Comparison of ENCODE assay signal across 24 mouse cellular contexts in genomic region chr5:8813872-8814271, GRCm38 (mm10). TPM values are rescaled to one million over a fixed set of nuclear protein-coding genes. Genes with fewer than 3 reads are reported as not detected.
DNase-seq lines count a peak whose midpoint lies in the region; ATAC-seq and TF ChIP-seq lines count a peak whose summit lies in the region.
"Had no signal": no experiment of that assay in that cellular context is flagged by ENCODE, and none has a peak within 500 bp of the region (broad histone marks: within the 10 kb centered on the region; RNA-seq: fewer than 3 reads in every experiment).

No protein-coding gene starts in this region.

- H3K4me1 ChIP-seq in intestine, embryonic 14.5 days (replicated peaks; ENCODE audit: control insufficient read depth, insufficient read depth, low read length), result no peaks in the 10 kb centered on the region
- no peaks in the 10 kb centered on the region for H3K4me1 ChIP-seq in intestine, postnatal 0 days (replicated peaks; ENCODE audit: control insufficient read depth, insufficient read depth, low read length)
- H3K4me1 ChIP-seq in liver, adult 2 months (ENCODE audit: control insufficient read depth, insufficient read depth, low read length), result no peaks in the 10 kb centered on the region; the same call in 1 of the 2 replicates
- H3K4me1 ChIP-seq in CH12.LX (ENCODE audit: control insufficient read depth in 1 of 2, insufficient read depth in 2 of 2), result peaks cover 0 to 21% of the 10 kb centered on the region in 2 experiments; a peak in 2 of 4 replicates
- no peaks in the 10 kb centered on the region for H3K4me1 ChIP-seq in forebrain, embryonic 11.5 days (replicated peaks; ENCODE audit: control insufficient read depth, insufficient read depth, low read length)
- H3K4me1 ChIP-seq: embryonic facial prominence, embryonic 10.5 days; embryonic facial prominence, embryonic 12.5 days; forebrain, embryonic 12.5 days had no signal

- peak; percentile 71; the same call in 1 of the 2 replicates for ATAC-seq in intestine, embryonic 14.5 days (replicated peaks; ENCODE audit: low FRiP score, low TSS enrichment, low read depth)
- no peak for ATAC-seq in intestine, postnatal 0 days
- ATAC-seq in Patski, result peak; percentile 81
- ATAC-seq in forebrain, embryonic 11.5 days (replicated peaks; ENCODE audit: low FRiP score), result no peak
- ATAC-seq: CD4-positive, CD25-positive, alpha-beta regulatory T cell, adult 4 months; forebrain, embryonic 14.5 days; forebrain, embryonic 16.5 days had no signal

- no peak overlapping the region for H3K4me3 ChIP-seq in intestine, embryonic 14.5 days (ENCODE audit: low read depth, low read length)
- H3K4me3 ChIP-seq in intestine, postnatal 0 days (ENCODE audit: low read depth, low read length), result no peak overlapping the region
- H3K4me3 ChIP-seq in liver, adult 2 months (ENCODE audit: insufficient read depth, low read depth, low read length), result no peak overlapping the region
- H3K4me3 ChIP-seq in CH12.LX (replicated peaks in 1 of 3; ENCODE audit: low read depth in 2 of 3, low read length in 2 of 3, poor library complexity in 1 of 3), result no peak overlapping the region
- H3K4me3 ChIP-seq in forebrain, embryonic 11.5 days (ENCODE audit: low read depth, low read length), result no peak overlapping the region
- H3K4me3 ChIP-seq: embryonic facial prominence, embryonic 10.5 days; embryonic facial prominence, embryonic 12.5 days; forebrain, embryonic 12.5 days had no signal

- H3K27ac ChIP-seq in intestine, embryonic 14.5 days (ENCODE audit: low read depth), result no peak overlapping the region
- H3K27ac ChIP-seq in intestine, postnatal 0 days (ENCODE audit: low read depth, low read length), result no peak overlapping the region
- H3K27ac ChIP-seq in liver, adult 2 months (replicated peaks; ENCODE audit: insufficient read depth, low read depth, low read length), result no peak overlapping the region
- H3K27ac ChIP-seq in CH12.LX (ENCODE audit: insufficient read depth, low read depth), result no peak overlapping the region
- H3K27ac ChIP-seq in forebrain, embryonic 11.5 days (ENCODE audit: low read depth, low read length), result no peak overlapping the region
- H3K27ac ChIP-seq: embryonic facial prominence, embryonic 10.5 days; embryonic facial prominence, embryonic 12.5 days; forebrain, embryonic 12.5 days had no signal

- TF ChIP-seq CTCF in intestine, postnatal 0 days (IDR thresholded peaks at IDR 0.05; ENCODE audit: low read depth), result no peak
- TF ChIP-seq CTCF in liver, adult 2 months (IDR thresholded peaks at IDR 0.05; ENCODE audit: low read depth, low read length), result no peak
- TF ChIP-seq CTCF in CH12.LX (conservative IDR thresholded peaks at IDR 0.05 in 1 of 2, IDR thresholded peaks at IDR 0.05 in 1 of 2; ENCODE audit: low read depth in 2 of 2, low read length in 2 of 2) (no peak), Patski (IDR thresholded peaks at IDR 0.05) (no peak)

- no peaks in the 10 kb centered on the region for H3K79me2 ChIP-seq in liver, adult 2 months (ENCODE audit: control insufficient read depth, insufficient read depth, low read length)
- no peaks in the 10 kb centered on the region for H3K79me2 ChIP-seq in CH12.LX (replicated peaks; ENCODE audit: control insufficient read depth, extremely low read depth, insufficient read depth, poor library complexity, severe bottlenecking)

- dilution Hi-C loops in CH12.LX (cut with MboI; ENCODE audit: extremely low pct_ligation_motif_present, extremely low pct_unique_long_range_greater_than_20kb, low sequenced_read_pairs), result no loop called here

- CTCF ChIA-PET in Patski (lab: Charles Lee), result no interaction called here

- H3K36me3 ChIP-seq in intestine, embryonic 14.5 days (ENCODE audit: control insufficient read depth, insufficient read depth, low read length), result no peaks in the 10 kb centered on the region
- H3K36me3 ChIP-seq in intestine, postnatal 0 days (ENCODE audit: control insufficient read depth, insufficient read depth), result no peaks in the 10 kb centered on the region
- H3K36me3 ChIP-seq in liver, adult 2 months (ENCODE audit: control insufficient read depth, insufficient read depth, low read length), result no peaks in the 10 kb centered on the region
- H3K36me3 ChIP-seq in CH12.LX (replicated peaks in 1 of 2; ENCODE audit: control insufficient read depth in 1 of 2, insufficient read depth in 1 of 2, low read length in 1 of 2), result no peaks in the 10 kb centered on the region
- H3K36me3 ChIP-seq in forebrain, embryonic 11.5 days (ENCODE audit: control insufficient read depth, insufficient read depth, low read length), result no peaks in the 10 kb centered on the region
- H3K36me3 ChIP-seq: embryonic facial prominence, embryonic 10.5 days; embryonic facial prominence, embryonic 12.5 days; forebrain, embryonic 12.5 days had no signal

- in situ Hi-C loops in CH12.LX (cut with MboI; ENCODE audit: low pct_ligation_motif_present, low pct_unique_long_range_greater_than_20kb, low sequenced_read_pairs), result no loop called here
- in situ Hi-C loops in Patski (cut with MboI; ENCODE audit: low pct_unique_long_range_greater_than_20kb), result no loop called here

- no peak for TF ChIP-seq RAD21 in CH12.LX (IDR thresholded peaks at IDR 0.05; ENCODE audit: low read depth, low read length)

- no peaks in the 10 kb centered on the region for H3K27me3 ChIP-seq in intestine, embryonic 14.5 days (replicated peaks; ENCODE audit: control insufficient read depth, insufficient read depth, low read length)
- H3K27me3 ChIP-seq in intestine, postnatal 0 days (replicated peaks; ENCODE audit: control insufficient read depth, insufficient read depth, low read length), result no peaks in the 10 kb centered on the region
- no peaks in the 10 kb centered on the region for H3K27me3 ChIP-seq in liver, adult 2 months (ENCODE audit: control insufficient read depth, insufficient read depth, low read length)
- H3K27me3 ChIP-seq in CH12.LX (replicated peaks) (no peaks in the 10 kb centered on the region), Patski (no peaks in the 10 kb centered on the region)
- H3K27me3 ChIP-seq in forebrain, embryonic 11.5 days (ENCODE audit: control insufficient read depth, insufficient read depth, low read length), result no peaks in the 10 kb centered on the region
- H3K27me3 ChIP-seq: embryonic facial prominence, embryonic 12.5 days; forebrain, embryonic 12.5 days had no signal

- 82% methylated on average over 1 of the region's 1 CpGs for WGBS in intestine, embryonic 14.5 days
- 70% methylated on average over 1 of the region's 1 CpGs for WGBS in intestine, postnatal 0 days
- 74% methylated on average over 1 of the region's 1 CpGs for WGBS in liver, adult 2 months
- WGBS in forebrain, embryonic 11.5 days, result 86% methylated on average over 1 of the region's 1 CpGs

- H3K4me2 ChIP-seq in intestine, embryonic 14.5 days (ENCODE audit: low read length), result no peak overlapping the region
- no peak overlapping the region for H3K4me2 ChIP-seq in intestine, postnatal 0 days (replicated peaks; ENCODE audit: low read depth)
- no peak overlapping the region for H3K4me2 ChIP-seq in CH12.LX (ENCODE audit: insufficient read depth, low read depth, poor library complexity, severe bottlenecking)
- no peak overlapping the region for H3K4me2 ChIP-seq in forebrain, embryonic 11.5 days (ENCODE audit: low read depth, low read length, severe bottlenecking)
- H3K4me2 ChIP-seq: embryonic facial prominence, embryonic 12.5 days; forebrain, embryonic 12.5 days had no signal

- TF ChIP-seq EP300 in CH12.LX (IDR thresholded peaks at IDR 0.05; ENCODE audit: low read length), result no peak

- no peak overlapping the region for H3K9ac ChIP-seq in intestine, embryonic 14.5 days (ENCODE audit: low read length)
- no peak overlapping the region for H3K9ac ChIP-seq in intestine, postnatal 0 days (ENCODE audit: low read depth, low read length)
- no peak overlapping the region for H3K9ac ChIP-seq in liver, adult 2 months (ENCODE audit: low read depth, low read length)
- H3K9ac ChIP-seq in CH12.LX (ENCODE audit: insufficient read depth, low read depth), result no peak overlapping the region
- no peak overlapping the region for H3K9ac ChIP-seq in forebrain, embryonic 11.5 days (ENCODE audit: low read length)
- H3K9ac ChIP-seq: embryonic facial prominence, embryonic 12.5 days; forebrain, embryonic 12.5 days had no signal

- POLR2A ChIA-PET in Patski (lab: Charles Lee), result no interaction called here

- H3K9me3 ChIP-seq in intestine, embryonic 14.5 days (ENCODE audit: control insufficient read depth, low read length), result no peaks in the 10 kb centered on the region
- H3K9me3 ChIP-seq in intestine, postnatal 0 days (ENCODE audit: control insufficient read depth), result no peaks in the 10 kb centered on the region
- H3K9me3 ChIP-seq in CH12.LX (replicated peaks; ENCODE audit: low read length), result no peaks in the 10 kb centered on the region
- H3K9me3 ChIP-seq in forebrain, embryonic 11.5 days (ENCODE audit: control insufficient read depth, low read length), result no peaks in the 10 kb centered on the region
- H3K9me3 ChIP-seq: embryonic facial prominence, embryonic 10.5 days; embryonic facial prominence, embryonic 12.5 days; forebrain, embryonic 12.5 days had no signal

- DNase-seq in intestine, embryonic 14.5 days (ENCODE audit: low spot score), result no peak
- peak; percentile 13 for DNase-seq in liver, adult 2 months (ENCODE audit: extremely low read depth, low read depth, low spot score)
- DNase-seq in liver, result no peak
- DNase-seq in CH12.LX (ENCODE audit: extremely low read depth), result peak; percentile 14
- DNase-seq in Patski (ENCODE audit: low read depth, low spot score), result no peak
- DNase-seq in forebrain, embryonic 11.5 days (ENCODE audit: low spot score), result no peak
- no peak for DNase-seq in kidney, postnatal 14 days
- DNase-seq: adrenal gland, adult 2 months; adrenal gland, postnatal 10 days; adrenal gland, postnatal 25 days; B cell, adult 2 months; cerebellum, adult 11 months; cerebellum, adult 18-20 months; cerebellum, adult 8-10 months; cerebellum, postnatal 10 days; cerebellum, postnatal 25 days had no signal

- no peak for TF ChIP-seq POLR2A in liver, adult 2 months (IDR thresholded peaks at IDR 0.05; ENCODE audit: extremely low read depth, insufficient read depth, low read length)
- no peak for TF ChIP-seq POLR2A in CH12.LX (IDR thresholded peaks at IDR 0.05; ENCODE audit: low read depth, low read length)

TF ChIP-seq in CH12.LX, 34 proteins besides CTCF, POLR2A, EP300 and RAD21:
- TF ChIP-seq RCOR1 (conservative IDR thresholded peaks at IDR 0.05; ENCODE audit: low read depth, low read length) (no peak), PAX5 (IDR thresholded peaks at IDR 0.05; ENCODE audit: low read length) (no peak), TBP (conservative IDR thresholded peaks at IDR 0.05; ENCODE audit: low read depth, low read length) (no peak), ELF1 (IDR thresholded peaks at IDR 0.05; ENCODE audit: low read depth, low read length) (no peak)

RNA-seq across cellular contexts. Expression of gene Abcb1b, which starts 15.9 kb away (rescaled TPM):
- polyA plus RNA-seq in intestine, embryonic 14.5 days (2014; fragmentation: Nextera tagmentation; extraction: Ambion mirVana), result 1.0 and 1.6 TPM in 2 replicates
- 1.1 and 1.8 TPM in 2 replicates for polyA plus RNA-seq in intestine, postnatal 0 days (2015; fragmentation: Nextera tagmentation; extraction: Ambion mirVana)
- 1.1 and 2.5 TPM in 2 replicates for total RNA-seq in liver, adult 2 months (2014; rRNA removed)
- 0.23 and 2.6 TPM in 2 replicates for polyA plus RNA-seq in liver, adult 2 months (2012; rRNA removed)
- total RNA-seq in CH12.LX (2012; rRNA removed) (14.2 and 16.1 TPM in 2 replicates), CH12.LX (2014; rRNA removed) (1.5 and 1.8 TPM in 2 replicates)
- polyA plus RNA-seq in CH12.LX (2012; ENCODE audit: insufficient read length, low read depth) (1.2 and 1.5 TPM in 2 replicates), Patski (2021) (0.17 TPM)
- polyA plus RNA-seq in forebrain, embryonic 11.5 days (2014; fragmentation: Nextera tagmentation; extraction: Ambion mirVana), result 0.97 and 1.4 TPM in 2 replicates
- total RNA-seq: MEL had no signal

Comparison
In these comparisons a context has a peak if more than half of its experiments do, and no peak if none do; other contexts are left out.
1. ATAC-seq: peak in intestine, embryonic 14.5 days (single experiment) and Patski (single experiment); none in intestine, postnatal 0 days (single experiment) and forebrain, embryonic 11.5 days (single experiment).
2. DNase-seq: peak in liver, adult 2 months (single experiment) and CH12.LX (single experiment); none in intestine, embryonic 14.5 days (single experiment), liver (single experiment), Patski (single experiment), forebrain, embryonic 11.5 days (single experiment) and kidney, postnatal 14 days (single experiment).